22 mouse cellular contexts compared by ENCODE assay signal in genomic region chr5:30605649-30606048, GRCm38 (mm10). TPM values are rescaled to one million over a fixed set of nuclear protein-coding genes. Genes with fewer than 3 reads are reported as not detected.
DNase-seq lines count a peak whose midpoint lies in the region; ATAC-seq lines count a peak whose summit lies in the region.
"Had no signal": no experiment of that assay in that cellular context is flagged by ENCODE, and none has a peak within 500 bp of the region (broad histone marks: within the 10 kb centered on the region; RNA-seq: fewer than 3 reads in every experiment).

No protein-coding gene starts in this region.

- H3K27me3 ChIP-seq in heart, embryonic 14.5 days (ENCODE audit: control insufficient read depth, insufficient read depth, low read length) = no peaks in the 10 kb centered on the region
- no peaks in the 10 kb centered on the region for H3K27me3 ChIP-seq in heart, embryonic 16.5 days (ENCODE audit: control insufficient read depth, insufficient read depth, low read length)
- H3K27me3 ChIP-seq: intestine, embryonic 15.5 days; stomach, embryonic 15.5 days had no signal

- H3K9me3 ChIP-seq in heart, embryonic 14.5 days (ENCODE audit: control insufficient read depth, low read length) = no peaks in the 10 kb centered on the region
- no peaks in the 10 kb centered on the region for H3K9me3 ChIP-seq in heart, embryonic 16.5 days (replicated peaks; ENCODE audit: control insufficient read depth, low read length)
- H3K9me3 ChIP-seq: embryonic facial prominence, embryonic 10.5 days; hindbrain, embryonic 10.5 days; intestine, embryonic 15.5 days; stomach, embryonic 15.5 days had no signal

- H3K4me2 ChIP-seq in heart, embryonic 14.5 days (ENCODE audit: low read length) = no peak overlapping the region
- H3K4me2 ChIP-seq in heart, embryonic 16.5 days (ENCODE audit: low read depth, low read length) = no peak overlapping the region
- H3K4me2 ChIP-seq: intestine, embryonic 15.5 days; limb, embryonic 12.5 days; liver, embryonic 11.5 days; midbrain, embryonic 11.5 days; stomach, embryonic 15.5 days had no signal

- 86% methylated on average over 6 of the region's 6 CpGs for WGBS in heart, embryonic 14.5 days
- 81% methylated on average over 6 of the region's 6 CpGs for WGBS in heart, embryonic 16.5 days

- no peaks in the 10 kb centered on the region for H3K36me3 ChIP-seq in heart, embryonic 14.5 days (ENCODE audit: control insufficient read depth, insufficient read depth, low read length)
- no peaks in the 10 kb centered on the region for H3K36me3 ChIP-seq in heart, embryonic 16.5 days (ENCODE audit: control insufficient read depth, insufficient read depth)
- H3K36me3 ChIP-seq: embryonic facial prominence, embryonic 10.5 days; hindbrain, embryonic 10.5 days; intestine, embryonic 15.5 days; limb, embryonic 12.5 days; stomach, embryonic 15.5 days had no signal

- H3K4me3 ChIP-seq in heart, embryonic 14.5 days (ENCODE audit: control insufficient read depth in 1 of 2, insufficient read depth in 1 of 2, low read depth in 1 of 2, low read length in 2 of 2) = no peak overlapping the region
- no peak overlapping the region for H3K4me3 ChIP-seq in brown adipose tissue, adult 24 weeks (ENCODE audit: insufficient read depth, low read depth, low read length)
- no peak overlapping the region for H3K4me3 ChIP-seq in heart, embryonic 16.5 days (ENCODE audit: low read length)
- H3K4me3 ChIP-seq: embryonic facial prominence, embryonic 10.5 days; hindbrain, embryonic 10.5 days; intestine, embryonic 15.5 days; limb, embryonic 12.5 days; stomach, embryonic 15.5 days had no signal

- peak overlapping the region; percentile 96 for H3K27ac ChIP-seq in heart, embryonic 14.5 days (replicated peaks in 1 of 2; ENCODE audit: control insufficient read depth in 1 of 2, insufficient read depth in 1 of 2, low read depth in 2 of 2, low read length in 2 of 2)
- peak overlapping the region; percentile 58 for H3K27ac ChIP-seq in brown adipose tissue, adult 24 weeks (replicated peaks; ENCODE audit: low read depth, low read length)
- peak overlapping the region; percentile 95 for H3K27ac ChIP-seq in heart, embryonic 16.5 days (ENCODE audit: low read length)
- H3K27ac ChIP-seq: hindbrain, embryonic 10.5 days; intestine, embryonic 15.5 days; limb, embryonic 12.5 days; stomach, embryonic 15.5 days had no signal

- DNase-seq in heart, adult 11 months = peak; percentile 88
- DNase-seq in heart, postnatal 25 days (ENCODE audit: low spot score) = no peak
- DNase-seq in heart, postnatal 36 days = no peak
- DNase-seq in right cerebral cortex, postnatal 14 days = no peak
- DNase-seq: kidney, adult 8-10 months; liver, postnatal 0 days; thymus, adult 2 months; thymus, postnatal 4 days had no signal

- peak overlapping the region; percentile 62 for H3K9ac ChIP-seq in heart, embryonic 14.5 days (ENCODE audit: low read length)
- peak overlapping the region; percentile 42 for H3K9ac ChIP-seq in heart, embryonic 16.5 days (ENCODE audit: low read length)
- H3K9ac ChIP-seq: forebrain, postnatal 0 days; intestine, embryonic 15.5 days; limb, embryonic 12.5 days; liver, postnatal 0 days; stomach, embryonic 15.5 days had no signal

- ATAC-seq in heart, embryonic 14.5 days (ENCODE audit: insufficient number of reproducible peaks, insufficient read depth, low FRiP score, low read depth) = no peak
- ATAC-seq in heart, embryonic 16.5 days (replicated peaks; ENCODE audit: extremely low read depth, insufficient read depth, low FRiP score) = no peak
- ATAC-seq: intestine, embryonic 15.5 days; liver, postnatal 0 days; lung, postnatal 0 days had no signal

- H3K4me1 ChIP-seq in heart, embryonic 14.5 days (ENCODE audit: control insufficient read depth in 2 of 2, insufficient read depth in 2 of 2, low read length in 2 of 2) = peaks cover 52% of the 10 kb centered on the region in 2 experiments
- H3K4me1 ChIP-seq in brown adipose tissue, adult 24 weeks (ENCODE audit: control insufficient read depth, insufficient read depth, insufficient read length, low read length) = peaks cover 7% of the 10 kb centered on the region
- H3K4me1 ChIP-seq in heart, embryonic 16.5 days (ENCODE audit: control insufficient read depth, insufficient read depth, low read length) = peaks cover 45% of the 10 kb centered on the region
- H3K4me1 ChIP-seq: limb, embryonic 12.5 days had no signal

- intact Hi-C loops in heart, postnatal 25 days (cut with DNase I) = no loop called here
- intact Hi-C loops in heart, postnatal 36 days (cut with DNase I) = no loop called here

RNA-seq across cellular contexts. Expression of gene Kcnk3, which starts 17.7 kb away (rescaled TPM):
- 100 to 1,000 TPM; 250 to 251 TPM for total RNA-seq in heart, postnatal 25 days (2021)
- 30.2 and 40.3 TPM in 2 replicates for polyA plus RNA-seq in heart, embryonic 14.5 days (2014; fragmentation: Nextera tagmentation; extraction: Ambion mirVana)
- total RNA-seq in heart, postnatal 36 days (2021) = 100 to 1,000 TPM; 234 to 245 TPM
- 118 and 132 TPM in 2 replicates for polyA plus RNA-seq in brown adipose tissue, adult 24 weeks (2012; ENCODE audit: insufficient read depth, insufficient read length, missing spikeins)
- 15.3 and 19.2 TPM in 2 replicates for polyA plus RNA-seq in heart, embryonic 16.5 days (2015; fragmentation: Nextera tagmentation; extraction: Ambion mirVana)
- total RNA-seq: common myeloid progenitor, adult 5-6 weeks had no signal
- polyA plus RNA-seq: C2C12 had no signal

RNA-seq across cellular contexts. Expression of gene Slc35f6, which starts 42.1 kb away (rescaled TPM):
- 10 to 100 TPM; 44.1 to 47.2 TPM for total RNA-seq in heart, postnatal 25 days (2021)
- 27.3 and 29.6 TPM in 2 replicates for polyA plus RNA-seq in heart, embryonic 14.5 days (2014; fragmentation: Nextera tagmentation; extraction: Ambion mirVana)
- total RNA-seq in heart, postnatal 36 days (2021) = 10 to 100 TPM; 50.0 to 53.3 TPM
- polyA plus RNA-seq in brown adipose tissue, adult 24 weeks (2012; ENCODE audit: insufficient read depth, insufficient read length, missing spikeins) = 20.9 and 21.8 TPM in 2 replicates
- polyA plus RNA-seq in heart, embryonic 16.5 days (2015; fragmentation: Nextera tagmentation; extraction: Ambion mirVana) = 25.6 and 25.7 TPM in 2 replicates
